Mouse (Mus musculus) embryonic facial prominence, embryonic 10.5 days (tissue): Measurements from ENCODE around the gene Mkln1. TPM values are rescaled to one million over a fixed set of nuclear protein-coding genes. Genes with fewer than 3 reads are reported as not detected.

Source experiments
- DNase-seq: peaks from one replicate; pipeline ENCODE4 v3.0.0-alpha.2; 2017; ENCODE audit warnings: low spot score
- H3K27ac ChIP-seq: fragments of 300-500 bp; sonication (generic); replicated peaks from 2 replicates; pipeline ENCODE4 v1.5.1; 2016; ENCODE audit warnings: mild to moderate bottlenecking
- H3K27me3 ChIP-seq: fragments of 300-500 bp; sonication (generic); replicated peaks from 2 replicates; pipeline ENCODE4 v1.6.1; 2016; ENCODE audit warnings: low read depth, mild to moderate bottlenecking; ENCODE audit not compliant: poor library complexity, severe bottlenecking
- H3K36me3 ChIP-seq: fragments of 300-500 bp; sonication (generic); replicated peaks from 2 replicates; pipeline ENCODE4 v1.6.1; 2016; ENCODE audit warnings: mild to moderate bottlenecking, moderate library complexity
- H3K4me1 ChIP-seq: fragments of 300-500 bp; sonication (generic); 2 replicates; pipeline ENCODE4 v1.6.1; 2016
- H3K4me3 ChIP-seq: fragments of 300-500 bp; sonication (generic); 2 replicates; pipeline ENCODE4 v1.5.1; 2016; ENCODE audit warnings: mild to moderate bottlenecking, moderate library complexity
- H3K9me3 ChIP-seq: fragments of 300-500 bp; sonication (generic); 2 replicates; pipeline ENCODE4 v1.6.1; 2016; ENCODE audit warnings: mild to moderate bottlenecking
- WGBS: fragments of 180-500 bp; shearing (Covaris S2); methylation state at CpG from one replicate; pipeline ENCODE4 v1.1.7; 2016; 5-methylcytosine and 5-hydroxymethylcytosine counted together
- polyA plus RNA-seq: library from polyadenylated mRNA; unstranded; fragments of >200 nt; fragmentation: Nextera tagmentation; extraction: Ambion mirVana; gene quantifications from 2 replicates; pipeline ENCODE4 v1.2.1, GENCODE M21; 2016

Mkln1 gene
- polyA plus RNA-seq, 1 experiment from 2014 or later = 210 TPM

DNA sequence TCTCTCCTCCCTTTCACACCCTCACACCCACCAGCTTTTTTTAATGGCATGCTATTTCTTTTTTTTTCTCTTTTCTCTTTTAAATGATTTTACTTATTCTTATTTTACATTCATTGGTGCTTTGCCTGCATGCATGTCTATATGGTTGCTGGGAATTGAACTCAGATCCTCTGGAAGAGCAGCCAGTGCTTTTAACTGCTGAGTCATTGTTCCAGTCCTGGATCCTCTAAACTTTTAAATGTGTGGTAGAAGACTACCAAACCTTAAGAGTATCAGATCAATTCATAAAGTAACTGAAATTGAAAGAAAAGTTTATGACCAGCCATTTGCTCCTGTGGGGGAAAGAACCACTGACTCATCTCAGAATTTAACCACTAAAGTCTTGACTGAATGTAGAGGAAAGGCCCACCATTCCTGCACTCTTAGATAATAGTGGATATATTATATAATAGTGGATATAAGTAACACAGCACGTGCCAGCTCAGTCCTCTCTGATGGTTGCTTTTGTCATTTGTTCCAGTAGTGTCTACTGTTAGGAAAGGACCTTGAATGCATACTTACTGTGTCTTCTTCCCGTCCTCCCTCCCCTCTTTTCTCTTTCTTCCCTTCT lies 96.7 kb downstream of the Mkln1 start:
- Histone ChIP-seq H3K27ac (no peak overlapping the region), H3K4me1 (no peaks in the 10 kb centered on the region), H3K4me3 (no peak overlapping the region), H3K9me3 (no peaks in the 10 kb centered on the region), H3K36me3 (peaks cover 64% of the 10 kb centered on the region), H3K27me3 (no peaks in the 10 kb centered on the region)
- WGBS = 87% methylated on average over 2 of the region's 2 CpGs
- no peak for DNase-seq

DNA sequence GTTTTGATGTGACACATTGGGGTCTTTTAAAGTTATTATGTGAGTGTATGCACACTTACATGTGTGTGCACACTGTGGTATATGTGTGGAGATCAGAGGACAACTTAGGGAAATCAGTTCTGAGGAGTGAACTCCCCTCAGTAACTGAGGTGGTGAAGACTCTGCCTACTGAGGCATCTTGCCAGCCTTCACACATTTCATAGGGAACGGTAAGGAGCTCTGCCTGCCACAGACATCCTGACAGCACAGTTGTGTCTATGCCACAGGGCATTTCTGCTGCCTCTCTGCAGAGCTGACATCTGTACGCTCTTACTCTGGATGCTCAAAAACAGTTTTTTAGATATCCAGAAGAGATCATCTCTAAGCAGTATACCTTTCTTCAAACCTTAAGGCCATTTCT lies 97.7 kb downstream of the Mkln1 start:
- H3K9me3 ChIP-seq = no peaks in the 10 kb centered on the region
- peaks cover 59% of the 10 kb centered on the region for H3K36me3 ChIP-seq
- H3K4me1 ChIP-seq = no peaks in the 10 kb centered on the region
- WGBS = 90% methylated on average over 2 of the region's 2 CpGs
- H3K4me3 ChIP-seq = no peak overlapping the region
- no peaks in the 10 kb centered on the region for H3K27me3 ChIP-seq
- no peak overlapping the region for H3K27ac ChIP-seq
- no peak for DNase-seq

GRCm38 (mm10) chr6:31499836-31500235 lies 101.3 kb downstream of the Mkln1 start:
- H3K36me3 ChIP-seq = peaks cover 69% of the 10 kb centered on the region
- H3K27me3 ChIP-seq = no peaks in the 10 kb centered on the region
- H3K27ac ChIP-seq = no peak overlapping the region
- WGBS = 93% methylated on average over 10 of the region's 10 CpGs
- H3K4me3 ChIP-seq = no peak overlapping the region
- no peaks in the 10 kb centered on the region for H3K4me1 ChIP-seq
- no peak for DNase-seq
- no peaks in the 10 kb centered on the region for H3K9me3 ChIP-seq

DNA sequence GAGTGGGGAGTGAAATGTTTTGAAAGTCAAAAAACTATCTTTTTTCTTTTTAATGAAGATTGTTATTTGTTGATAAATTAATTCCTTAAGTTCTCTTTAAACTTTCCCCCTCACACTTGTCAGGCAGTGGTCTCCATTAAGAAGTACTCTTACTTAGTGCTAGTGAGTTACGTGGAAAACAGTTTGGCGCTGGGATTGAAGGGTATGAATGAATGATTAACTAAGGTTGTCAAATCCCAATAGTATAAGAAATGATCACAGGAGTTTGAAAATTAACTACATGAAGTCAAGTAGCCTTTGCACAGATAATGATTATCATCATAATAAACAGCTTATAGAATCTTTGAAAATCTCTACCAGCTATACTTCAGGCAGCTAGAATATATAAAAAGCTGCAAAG lies 101.7 kb downstream of the Mkln1 start:
- Histone ChIP-seq H3K9me3 (no peaks in the 10 kb centered on the region), H3K27me3 (no peaks in the 10 kb centered on the region), H3K4me1 (no peaks in the 10 kb centered on the region), H3K36me3 (peaks cover 65% of the 10 kb centered on the region), H3K4me3 (no peak overlapping the region), H3K27ac (no peak overlapping the region)
- WGBS = 97% methylated on average over 2 of the region's 2 CpGs
- no peak for DNase-seq

- Histone ChIP-seq H3K4me1 (no peaks in the 10 kb centered on the region), H3K36me3 (peaks cover 63% of the 10 kb centered on the region), H3K27ac (no peak overlapping the region), H3K4me3 (no peak overlapping the region), H3K9me3 (no peaks in the 10 kb centered on the region), H3K27me3 (no peaks in the 10 kb centered on the region)
- DNase-seq = no peak
Measured at GRCm38 (mm10) chr6:31500691-31501090, 102.2 kb downstream of the Mkln1 start.

DNA sequence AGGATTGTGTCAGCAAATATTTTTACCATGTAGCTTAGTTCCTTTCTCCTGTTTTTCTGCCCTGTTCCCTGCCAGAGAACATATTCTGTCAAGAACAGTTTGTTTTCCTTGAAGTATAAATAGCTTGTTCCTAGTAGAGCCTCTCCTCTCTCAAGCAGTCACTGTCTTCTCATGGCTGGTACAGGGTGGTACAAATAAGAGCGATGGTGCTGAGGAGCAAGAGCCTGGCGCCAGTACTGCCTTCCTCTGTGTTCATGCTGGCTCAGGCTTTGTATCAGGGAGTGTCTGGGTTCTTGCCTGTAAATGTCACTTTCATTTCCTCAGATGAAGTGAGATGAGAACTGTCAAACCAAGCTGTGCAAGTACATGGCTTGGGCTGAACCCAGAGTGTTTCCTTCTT lies 104.1 kb downstream of the Mkln1 start:
- WGBS = 91% methylated on average over 2 of the region's 2 CpGs
- Histone ChIP-seq H3K4me1 (no peaks in the 10 kb centered on the region), H3K4me3 (no peak overlapping the region), H3K27me3 (no peaks in the 10 kb centered on the region), H3K27ac (no peak overlapping the region), H3K36me3 (peaks cover 47% of the 10 kb centered on the region), H3K9me3 (no peaks in the 10 kb centered on the region)
- DNase-seq = no peak

- peaks cover 2% of the 10 kb centered on the region; the same call in 1 of the 2 replicates for H3K4me1 ChIP-seq
- DNase-seq = no peak
- no peak overlapping the region for H3K4me3 ChIP-seq
- 91% methylated on average over 6 of the region's 6 CpGs for WGBS
- no peaks in the 10 kb centered on the region for H3K27me3 ChIP-seq
- no peaks in the 10 kb centered on the region for H3K9me3 ChIP-seq
- H3K27ac ChIP-seq = no peak overlapping the region
- H3K36me3 ChIP-seq = peaks cover 29% of the 10 kb centered on the region
Measured at GRCm38 (mm10) chr6:31513726-31514125, 115.2 kb downstream of the Mkln1 start.

- no peak for DNase-seq
Measured at GRCm38 (mm10) chr6:31517681-31518337, 119.3 kb downstream of the Mkln1 start.

DNA sequence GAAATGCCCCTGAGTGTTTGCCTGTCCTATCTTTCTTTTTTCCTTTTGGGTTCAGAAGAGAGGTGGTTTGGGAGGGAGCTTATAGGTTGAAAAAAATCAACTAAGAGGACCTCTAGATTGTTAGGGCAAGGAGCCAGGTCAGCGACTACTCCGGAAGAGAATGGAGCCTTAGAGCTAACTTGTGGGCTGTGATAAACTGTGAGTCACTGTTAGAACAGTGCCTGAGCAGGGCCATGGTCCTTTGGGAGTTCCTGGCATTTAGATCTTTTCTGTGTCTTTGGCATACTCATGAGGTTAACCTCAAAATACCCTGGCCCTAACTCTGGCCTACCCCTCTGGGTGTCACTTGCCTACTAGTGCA lies 119.8 kb downstream of the Mkln1 start:
- Histone ChIP-seq H3K36me3 (peaks cover 23% of the 10 kb centered on the region), H3K4me1 (peaks cover 13% of the 10 kb centered on the region), H3K27me3 (no peaks in the 10 kb centered on the region), H3K9me3 (no peaks in the 10 kb centered on the region), H3K27ac (no peak overlapping the region), H3K4me3 (no peak overlapping the region)
- DNase-seq = no peak
- 90% methylated on average over 2 of the region's 2 CpGs for WGBS

More at GRCm38 (mm10) chr6:31517681-31518337, 119.3 kb downstream of the Mkln1 start:
- peaks cover 8% of the 10 kb centered on the region for H3K4me1 ChIP-seq
- H3K27ac ChIP-seq = no peak overlapping the region
- WGBS = 79% methylated on average over 9 of the region's 9 CpGs
- H3K36me3 ChIP-seq = peaks cover 26% of the 10 kb centered on the region
- no peaks in the 10 kb centered on the region for H3K9me3 ChIP-seq
- H3K4me3 ChIP-seq = no peak overlapping the region
- H3K27me3 ChIP-seq = no peaks in the 10 kb centered on the region

- peaks cover 24% of the 10 kb centered on the region for H3K36me3 ChIP-seq
- H3K27ac ChIP-seq = no peak overlapping the region
- no peaks in the 10 kb centered on the region for H3K9me3 ChIP-seq
- no peak overlapping the region for H3K4me3 ChIP-seq
- H3K27me3 ChIP-seq = no peaks in the 10 kb centered on the region
- H3K4me1 ChIP-seq = peaks cover 13% of the 10 kb centered on the region
- 75% methylated on average over 8 of the region's 8 CpGs for WGBS
- DNase-seq = peak; percentile 46
Measured at GRCm38 (mm10) chr6:31519001-31519471, 120.5 kb downstream of the Mkln1 start.

GRCm38 (mm10) chr6:31520486-31521215 lies 122.1 kb downstream of the Mkln1 start:
- DNase-seq = no peak
- Histone ChIP-seq H3K4me3 (no peak overlapping the region), H3K36me3 (peaks cover 31% of the 10 kb centered on the region), H3K27me3 (no peaks in the 10 kb centered on the region), H3K9me3 (no peaks in the 10 kb centered on the region), H3K27ac (no peak overlapping the region), H3K4me1 (peaks cover 13% of the 10 kb centered on the region)
- WGBS = 86% methylated on average over 7 of the region's 7 CpGs

- H3K4me1 ChIP-seq = peaks cover 13% of the 10 kb centered on the region
- WGBS = 87% methylated on average over 8 of the region's 8 CpGs
- DNase-seq = no peak
- H3K27me3 ChIP-seq = no peaks in the 10 kb centered on the region
- H3K27ac ChIP-seq = no peak overlapping the region
- H3K36me3 ChIP-seq = peaks cover 40% of the 10 kb centered on the region
- H3K4me3 ChIP-seq = no peak overlapping the region
- no peaks in the 10 kb centered on the region for H3K9me3 ChIP-seq
Measured at GRCm38 (mm10) chr6:31521491-31522355, 123.2 kb downstream of the Mkln1 start.
